Mouse (Mus musculus) kidney, postnatal 14 days (tissue): ENCODE results near the gene Prg4.

ENCODE experiments used
- DNase-seq: peaks from one replicate; pipeline ENCODE4 v3.0.0; 2022; ENCODE audit warnings: mixed read lengths

Gene Prg4

GRCm38 (mm10) chr1:150404555-150404954 is 61.4 kb downstream of the Prg4 start:
- DNase-seq = no peak

- DNase-seq = no peak
These were observed 62.1 kb downstream of the Prg4 start for GRCm38 (mm10) chr1:150403914-150404313.
